Mouse (Mus musculus) limb, embryonic 10.5 days (tissue): ENCODE measurements at regions not wholly inside any gene's neighbourhood (a gene's known extent, or its start where the extent isn't known, plus 50 kb on each side); places are given as distances from the start of the nearest gene placed in this dataset.
A peak's percentile ranks its signal among the peaks of the same experiment; 100 is the strongest.

Experiments
- DNase-seq: peaks from one replicate; pipeline ENCODE4 v3.0.0-alpha.2; 2017; ENCODE audit warnings: low spot score
- H3K27ac ChIP-seq: fragments of 300-500 bp; sonication (generic); 2 replicates; pipeline ENCODE4 v1.5.1; 2016; ENCODE audit warnings: mild to moderate bottlenecking
- H3K27me3 ChIP-seq: fragments of 300-500 bp; sonication (generic); 2 replicates; pipeline ENCODE4 v1.6.1; 2016; ENCODE audit warnings: low read depth, mild to moderate bottlenecking; ENCODE audit not compliant: poor library complexity, severe bottlenecking
- H3K36me3 ChIP-seq: fragments of 300-500 bp; sonication (generic); 2 replicates; pipeline ENCODE4 v1.6.1; 2016; ENCODE audit warnings: mild to moderate bottlenecking, moderate library complexity
- H3K4me1 ChIP-seq: fragments of 300-500 bp; sonication (generic); 2 replicates; pipeline ENCODE4 v1.6.1; 2016
- H3K4me3 ChIP-seq: fragments of 300-500 bp; sonication (generic); 2 replicates; pipeline ENCODE4 v1.5.1; 2016; ENCODE audit warnings: mild to moderate bottlenecking, moderate library complexity
- H3K9me3 ChIP-seq: fragments of 300-500 bp; sonication (generic); replicated peaks from 2 replicates; pipeline ENCODE4 v1.6.1; 2016; ENCODE audit warnings: mild to moderate bottlenecking
- WGBS: fragments of 180-500 bp; shearing (Covaris S2); methylation state at CpG from one replicate; pipeline ENCODE4 v1.1.7; 2016; 5-methylcytosine and 5-hydroxymethylcytosine counted together

GRCm38 (mm10) chr13:118849541-118849940, 179.9 kb downstream of the Fgf10 start:
- WGBS: 95% methylated on average over 5 of the region's 5 CpGs

GRCm38 (mm10) chr13:118850708-118851107, 181.1 kb downstream of the Fgf10 start:
- H3K27me3 ChIP-seq: no peaks in the 10 kb centered on the region
- DNase-seq: no peak
- no peak overlapping the region for H3K4me3 ChIP-seq
- H3K4me1 ChIP-seq: no peaks in the 10 kb centered on the region
- no peaks in the 10 kb centered on the region for H3K36me3 ChIP-seq
- WGBS: 88% methylated on average over 8 of the region's 8 CpGs
- no peaks in the 10 kb centered on the region for H3K9me3 ChIP-seq
- no peak overlapping the region for H3K27ac ChIP-seq

More at GRCm38 (mm10) chr13:118849541-118849940, 179.9 kb downstream of the Fgf10 start:
- Histone ChIP-seq H3K27ac (no peak overlapping the region), H3K36me3 (no peaks in the 10 kb centered on the region), H3K4me3 (no peak overlapping the region), H3K27me3 (no peaks in the 10 kb centered on the region), H3K4me1 (no peaks in the 10 kb centered on the region), H3K9me3 (no peaks in the 10 kb centered on the region)
- DNase-seq: no peak

GRCm38 (mm10) chr13:118886339-118886810, 216.8 kb downstream of the Fgf10 start:
- Histone ChIP-seq H3K9me3 (no peaks in the 10 kb centered on the region), H3K27me3 (no peaks in the 10 kb centered on the region), H3K4me3 (no peak overlapping the region), H3K27ac (no peak overlapping the region), H3K36me3 (no peaks in the 10 kb centered on the region), H3K4me1 (peaks cover 21% of the 10 kb centered on the region)
- no peak for DNase-seq
- WGBS: 66% methylated on average over 9 of the region's 9 CpGs

GRCm38 (mm10) chr13:118895079-118895478, 225.5 kb downstream of the Fgf10 start:
- no peak for DNase-seq
- no peaks in the 10 kb centered on the region for H3K9me3 ChIP-seq
- no peak overlapping the region for H3K27ac ChIP-seq
- no peaks in the 10 kb centered on the region for H3K36me3 ChIP-seq
- H3K4me3 ChIP-seq: no peak overlapping the region
- 70% methylated on average over 4 of the region's 4 CpGs for WGBS
- no peaks in the 10 kb centered on the region for H3K27me3 ChIP-seq
- H3K4me1 ChIP-seq: no peaks in the 10 kb centered on the region

- Histone ChIP-seq H3K27ac (no peak overlapping the region), H3K4me3 (no peak overlapping the region), H3K36me3 (no peaks in the 10 kb centered on the region), H3K4me1 (0 out of 2 replicates have a peak, but pooled peaks cover 2% of the 10 kb centered on the region), H3K9me3 (no peaks in the 10 kb centered on the region), H3K27me3 (no peaks in the 10 kb centered on the region)
- no peak for DNase-seq
- 90% methylated on average over 2 of the region's 2 CpGs for WGBS
Observed at GRCm38 (mm10) chr13:118901950-118902349, 232.4 kb downstream of the Fgf10 start.

- DNase-seq: no peak
- 79% methylated on average over 2 of the region's 2 CpGs for WGBS
- no peaks in the 10 kb centered on the region for H3K36me3 ChIP-seq
Observed at GRCm38 (mm10) chr13:118910351-118910750, 240.8 kb downstream of the Fgf10 start.

GRCm38 (mm10) chr13:118940786-118941185, 271.2 kb downstream of the Fgf10 start:
- Histone ChIP-seq H3K4me1 (no peaks in the 10 kb centered on the region), H3K9me3 (no peaks in the 10 kb centered on the region), H3K36me3 (no peaks in the 10 kb centered on the region), H3K27ac (no peak overlapping the region), H3K27me3 (no peaks in the 10 kb centered on the region), H3K4me3 (no peak overlapping the region)
- DNase-seq: no peak
- WGBS: 81% methylated on average over 3 of the region's 3 CpGs

More at GRCm38 (mm10) chr13:118910351-118910750, 240.8 kb downstream of the Fgf10 start:
- 0 out of 2 replicates have a peak, but pooled peaks cover 3% of the 10 kb centered on the region for H3K4me1 ChIP-seq
- no peaks in the 10 kb centered on the region for H3K27me3 ChIP-seq
- H3K4me3 ChIP-seq: no peak overlapping the region
- H3K9me3 ChIP-seq: no peaks in the 10 kb centered on the region
- no peak overlapping the region for H3K27ac ChIP-seq

- WGBS: 76% methylated on average over 3 of the region's 3 CpGs
- H3K4me1 ChIP-seq: no peaks in the 10 kb centered on the region
- H3K27ac ChIP-seq: no peak overlapping the region
- no peaks in the 10 kb centered on the region for H3K27me3 ChIP-seq
- no peaks in the 10 kb centered on the region for H3K9me3 ChIP-seq
- no peak for DNase-seq
- H3K4me3 ChIP-seq: no peak overlapping the region
- H3K36me3 ChIP-seq: no peaks in the 10 kb centered on the region
Observed at GRCm38 (mm10) chr13:118966120-118966676, 296.6 kb downstream of the Fgf10 start.

- H3K9me3 ChIP-seq: no peaks in the 10 kb centered on the region
- no peak overlapping the region for H3K4me3 ChIP-seq
- H3K27ac ChIP-seq: no peak overlapping the region
- WGBS: 90% methylated on average over 4 of the region's 4 CpGs
- no peak for DNase-seq
- no peaks in the 10 kb centered on the region for H3K4me1 ChIP-seq
- H3K36me3 ChIP-seq: no peaks in the 10 kb centered on the region
- H3K27me3 ChIP-seq: no peaks in the 10 kb centered on the region
Observed at GRCm38 (mm10) chr13:118967707-118968106, 298.1 kb downstream of the Fgf10 start.

- Histone ChIP-seq H3K27me3 (no peaks in the 10 kb centered on the region), H3K9me3 (no peaks in the 10 kb centered on the region), H3K36me3 (no peaks in the 10 kb centered on the region), H3K4me3 (no peak overlapping the region), H3K4me1 (no peaks in the 10 kb centered on the region), H3K27ac (no peak overlapping the region)
- DNase-seq: no peak
Observed at GRCm38 (mm10) chr13:118975008-118975407, 305.4 kb downstream of the Fgf10 start.

- DNase-seq: no peak
- no peaks in the 10 kb centered on the region for H3K9me3 ChIP-seq
- no peaks in the 10 kb centered on the region for H3K4me1 ChIP-seq
- H3K27ac ChIP-seq: no peak overlapping the region
- no peaks in the 10 kb centered on the region for H3K27me3 ChIP-seq
- 87% methylated on average over 1 of the region's 1 CpGs for WGBS
- H3K4me3 ChIP-seq: no peak overlapping the region
- no peaks in the 10 kb centered on the region for H3K36me3 ChIP-seq
Observed at GRCm38 (mm10) chr13:118975519-118975918, 305.9 kb downstream of the Fgf10 start.

GRCm38 (mm10) chr13:118979505-118979904, 309.9 kb downstream of the Fgf10 start:
- Histone ChIP-seq H3K27ac (no peak overlapping the region), H3K4me3 (no peak overlapping the region), H3K9me3 (no peaks in the 10 kb centered on the region), H3K36me3 (no peaks in the 10 kb centered on the region), H3K4me1 (peaks cover 17% of the 10 kb centered on the region), H3K27me3 (no peaks in the 10 kb centered on the region; the same call in 1 of the 2 replicates)
- WGBS: 73% methylated on average over 5 of the region's 5 CpGs
- no peak for DNase-seq

- no peak for DNase-seq
- peaks cover 17% of the 10 kb centered on the region for H3K4me1 ChIP-seq
- 80% methylated on average over 10 of the region's 10 CpGs for WGBS
- H3K27ac ChIP-seq: peak overlapping the region; percentile 68
- no peak overlapping the region for H3K4me3 ChIP-seq
- no peaks in the 10 kb centered on the region for H3K36me3 ChIP-seq
- H3K27me3 ChIP-seq: peaks cover 2% of the 10 kb centered on the region; the same call in 1 of the 2 replicates
- no peaks in the 10 kb centered on the region for H3K9me3 ChIP-seq
Observed at GRCm38 (mm10) chr13:118981196-118981810, 311.7 kb downstream of the Fgf10 start.
